Mouse (Mus musculus) cerebellum, adult 9-11 months (tissue): Measurements from ENCODE around the gene Zfp568.
"Not testable (repeated sequence)": the region's sequence is repeated elsewhere in the genome, so short reads cannot be mapped to it uniquely, and the experiment has no call there.

ENCODE experiments used
- DNase-seq: peaks from one replicate; pipeline ENCODE4 v3.0.0; 2022

Gene Zfp568

DNA sequence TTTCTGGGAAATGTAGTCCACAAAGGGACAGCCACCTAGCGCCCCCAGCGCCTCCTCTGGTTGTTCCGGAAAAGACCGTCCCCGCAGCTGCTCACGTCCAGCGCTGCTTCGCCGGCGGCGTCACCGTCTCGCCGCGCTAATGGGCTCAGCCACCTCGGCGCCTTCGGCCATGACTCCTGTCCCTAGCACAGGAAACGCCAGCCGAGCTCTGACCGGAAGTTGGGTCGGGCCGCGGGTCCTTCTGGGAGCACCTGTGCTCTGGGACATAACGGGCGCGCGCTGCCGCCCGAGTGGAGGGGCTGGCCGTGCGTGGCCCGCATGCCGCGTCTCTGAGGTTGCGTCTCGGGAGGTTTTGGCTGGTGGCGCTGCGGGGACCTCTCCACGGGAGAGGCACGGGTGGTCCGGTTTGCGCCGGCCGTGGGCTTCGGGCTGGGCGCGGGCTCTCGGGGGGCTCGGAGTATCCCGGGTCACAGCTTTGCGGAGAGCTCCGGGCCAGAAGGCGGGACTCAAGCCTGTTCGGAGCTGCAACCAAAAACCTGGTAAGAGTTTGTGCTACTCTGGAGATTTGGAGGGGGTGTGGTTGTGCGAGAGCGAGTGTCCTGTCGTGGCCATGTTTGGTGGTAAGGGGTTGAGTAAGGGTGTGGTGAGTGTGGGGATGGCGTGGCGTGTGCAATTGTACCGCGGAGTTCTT lies at the start of gene Zfp568:
Gene Zfp568, plus strand, starts transcription at position 266 of the 691 bp plus-strand sequence.
- DNase-seq: peak; percentile 94

DNA sequence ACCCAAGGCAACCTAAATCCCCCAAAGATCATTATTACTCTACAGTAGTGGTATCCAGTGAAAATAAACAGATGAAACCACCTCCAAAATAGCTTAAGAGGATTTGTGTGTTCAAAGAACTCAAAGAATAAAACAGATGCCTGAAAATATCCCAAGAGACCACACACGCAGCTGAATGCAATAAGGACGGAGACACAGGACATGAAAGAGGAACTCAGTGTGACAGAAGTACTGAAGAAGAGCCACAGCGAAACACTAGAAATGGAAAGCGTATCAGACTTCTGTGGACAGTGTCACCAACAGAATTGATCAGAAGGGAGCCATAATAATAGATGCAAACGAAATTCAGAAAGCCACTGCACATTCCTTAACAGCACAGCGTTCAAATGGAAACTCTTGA lies 44.9 kb upstream of the Zfp568 start:
- DNase-seq: no peak

DNA sequence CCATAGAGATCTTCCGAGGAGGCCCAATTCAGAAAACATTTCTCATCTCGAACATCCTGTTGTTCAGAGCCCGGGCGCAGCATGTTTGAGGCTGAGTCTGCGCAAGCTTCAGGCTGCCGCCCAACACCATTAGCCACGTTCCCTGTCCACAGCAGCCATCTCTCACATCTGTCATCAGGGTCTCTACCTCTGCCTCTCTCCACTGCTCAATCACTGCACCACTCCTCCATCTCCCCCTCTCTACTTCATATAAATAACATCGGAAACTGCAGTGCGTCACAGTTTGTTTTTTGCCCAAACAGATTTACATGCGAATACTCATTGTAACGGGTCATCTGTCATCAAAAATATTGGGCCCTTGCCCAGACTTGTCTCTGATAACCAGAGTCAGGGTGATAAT lies 42.7 kb upstream of the Zfp568 start:
- DNase-seq: no peak

DNA sequence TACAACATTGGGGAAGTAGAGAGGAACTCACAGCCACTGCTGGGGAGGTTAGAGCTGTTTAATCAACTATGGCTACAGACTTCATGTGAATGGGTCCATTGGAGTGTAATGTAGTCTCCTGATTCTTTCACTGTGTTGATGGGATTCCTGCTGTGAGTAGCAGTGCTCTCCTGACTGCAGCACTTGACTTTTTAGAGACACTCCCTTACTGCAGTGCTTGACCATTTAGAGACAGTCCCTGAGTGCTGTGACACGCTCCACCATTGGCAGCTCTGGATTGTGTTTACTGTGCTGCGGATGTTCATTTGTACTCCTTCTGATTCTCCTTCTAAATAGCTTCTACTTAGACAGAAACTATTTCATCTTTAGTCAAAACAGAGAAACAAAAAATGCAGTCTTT lies 41.0 kb upstream of the Zfp568 start:
- no peak for DNase-seq

DNA sequence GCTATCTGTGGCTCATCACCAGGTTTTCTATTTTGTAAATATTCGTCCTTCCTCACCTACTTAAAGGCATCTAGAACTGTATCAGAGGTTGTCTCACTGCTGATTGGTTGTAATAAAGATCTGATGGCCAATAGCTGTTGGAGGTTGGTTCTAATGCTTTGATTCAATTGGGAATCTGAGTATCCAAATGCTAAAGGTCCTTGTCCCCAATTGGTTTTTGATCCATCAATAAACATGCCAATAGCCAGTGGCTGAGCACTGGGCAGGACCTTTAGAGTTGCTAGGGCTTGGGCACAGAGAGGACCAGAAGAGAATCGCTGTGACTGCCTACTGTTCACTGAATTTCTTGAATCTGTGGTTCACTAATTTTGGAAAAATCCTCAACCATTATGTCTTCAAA lies 40.0 kb upstream of the Zfp568 start:
- no peak for DNase-seq

DNA sequence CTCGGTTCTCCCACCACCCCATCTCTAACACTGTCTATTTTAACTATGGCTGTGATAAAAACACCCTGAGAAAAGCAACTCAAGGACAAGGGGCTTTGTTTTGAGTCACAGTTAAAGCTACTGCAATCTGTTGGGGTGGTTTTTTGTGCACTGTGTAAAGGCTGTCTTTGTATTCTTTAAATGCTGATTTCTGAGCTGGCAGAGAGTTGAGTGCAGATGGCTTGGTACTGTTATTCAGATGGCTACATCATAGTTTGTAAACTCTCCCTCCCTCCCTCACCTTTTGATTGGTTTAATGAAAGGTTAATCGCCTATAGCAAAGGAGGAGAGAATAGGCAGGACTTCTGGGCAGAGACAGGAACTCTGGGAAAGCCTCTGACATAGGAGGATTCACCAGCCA lies 39.6 kb upstream of the Zfp568 start:
- no peak for DNase-seq

DNA sequence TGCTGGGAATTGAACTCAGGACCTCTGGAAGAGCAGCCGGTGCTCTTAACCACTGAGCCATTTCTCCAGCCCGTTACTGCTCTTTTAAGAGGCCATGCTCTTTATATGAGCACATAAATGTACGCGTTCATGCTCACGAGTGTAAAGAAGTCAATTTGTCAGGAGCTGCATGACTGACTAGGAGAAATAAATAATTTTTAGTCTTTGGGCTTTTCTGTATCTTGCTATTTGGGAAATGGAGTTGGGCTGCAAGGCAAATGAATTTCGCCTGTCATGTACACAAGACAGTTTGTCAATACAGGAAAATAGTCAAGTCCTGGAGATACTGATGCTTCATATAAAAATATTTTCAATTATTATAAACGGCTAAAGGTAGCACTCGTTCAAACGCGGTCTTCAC lies 30.7 kb upstream of the Zfp568 start:
- no peak for DNase-seq

DNA sequence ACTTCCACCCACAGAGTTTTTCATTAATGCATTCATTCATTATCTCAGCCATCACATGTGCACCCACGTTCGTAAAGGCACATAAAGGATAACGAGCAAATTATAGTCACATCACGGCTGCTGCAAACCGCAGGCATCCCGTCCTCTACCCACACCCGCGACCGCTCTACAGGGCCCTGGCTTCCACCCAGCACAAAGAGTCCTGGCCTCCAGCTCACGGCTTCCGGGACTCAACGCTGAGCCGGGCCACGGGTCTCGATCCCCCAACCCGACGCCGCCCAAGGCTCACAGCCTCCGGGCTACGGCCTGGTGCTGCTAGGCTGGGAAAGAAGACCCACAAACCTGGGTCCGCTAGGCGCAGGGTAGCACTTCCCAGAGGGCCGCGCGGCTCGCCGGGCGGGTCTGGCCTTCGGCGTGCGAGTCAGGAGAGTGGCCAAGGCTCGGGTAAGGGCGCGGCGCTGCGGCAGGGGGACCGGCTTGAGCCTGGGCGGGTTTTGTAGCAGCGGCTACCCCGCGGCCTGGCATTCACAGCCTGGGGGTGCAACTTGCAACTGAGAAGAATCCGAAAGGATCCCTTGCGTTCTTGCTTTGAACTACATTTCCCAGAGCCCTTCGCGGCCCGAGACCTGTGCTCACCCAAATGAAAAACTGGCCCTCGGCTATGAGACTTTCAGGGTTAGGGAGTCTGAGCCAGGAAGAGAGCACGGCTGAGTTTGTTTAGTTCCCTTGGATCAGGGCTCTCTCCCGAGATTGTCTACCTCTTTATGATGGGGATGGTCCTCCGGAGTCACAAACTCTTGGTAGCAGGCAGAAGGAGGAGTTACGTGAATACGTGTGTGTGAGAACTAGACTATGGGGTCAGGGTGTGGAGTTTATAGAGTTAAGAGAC lies 30.0 kb upstream of the Zfp568 start, which contains the start of gene Zfp74:
Gene Zfp74, minus strand, starts transcription at position 577 of the 889 bp plus-strand sequence.
- peak; percentile 81 for DNase-seq

DNA sequence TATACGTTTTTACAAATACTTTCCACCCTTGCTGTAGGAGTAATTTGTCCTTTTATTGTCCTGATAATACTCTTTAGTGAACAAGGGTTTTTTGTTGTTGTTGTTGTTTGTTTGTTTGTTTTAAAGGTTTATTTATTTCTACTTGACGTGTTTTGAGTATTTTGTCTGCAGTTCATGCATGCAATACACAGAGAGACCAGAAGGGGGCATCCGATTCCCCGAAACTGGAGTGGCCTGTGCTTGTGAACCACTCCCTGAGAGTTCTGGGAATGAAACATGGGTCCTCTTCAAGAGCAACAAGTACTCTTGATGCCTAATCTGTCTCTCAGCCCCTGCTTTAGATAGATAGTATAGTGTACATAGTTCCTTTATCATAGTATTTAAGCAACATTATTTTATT lies 29.0 kb upstream of the Zfp568 start:
- peak; percentile 25 for DNase-seq

DNA sequence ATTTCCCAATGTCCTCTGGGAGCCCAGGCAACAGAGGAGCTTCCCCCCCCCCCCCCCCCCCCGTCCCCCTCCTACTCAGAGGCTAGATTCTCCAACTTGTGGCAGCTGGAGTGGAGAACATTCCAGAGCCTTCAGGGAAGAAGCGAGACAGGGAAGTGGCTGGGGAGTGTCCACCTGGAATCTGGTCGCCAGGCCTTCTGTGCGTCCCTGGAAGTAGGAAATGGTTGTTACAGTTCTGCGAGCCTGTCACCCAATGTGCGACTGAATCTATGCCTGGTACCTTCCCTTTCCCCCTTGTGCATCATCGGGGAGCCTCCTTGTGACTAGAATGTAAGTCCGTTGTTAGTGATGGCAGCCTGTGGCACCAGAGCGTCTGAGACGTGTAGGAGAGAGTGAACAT lies 27.5 kb upstream of the Zfp568 start:
- DNase-seq: no peak

DNA sequence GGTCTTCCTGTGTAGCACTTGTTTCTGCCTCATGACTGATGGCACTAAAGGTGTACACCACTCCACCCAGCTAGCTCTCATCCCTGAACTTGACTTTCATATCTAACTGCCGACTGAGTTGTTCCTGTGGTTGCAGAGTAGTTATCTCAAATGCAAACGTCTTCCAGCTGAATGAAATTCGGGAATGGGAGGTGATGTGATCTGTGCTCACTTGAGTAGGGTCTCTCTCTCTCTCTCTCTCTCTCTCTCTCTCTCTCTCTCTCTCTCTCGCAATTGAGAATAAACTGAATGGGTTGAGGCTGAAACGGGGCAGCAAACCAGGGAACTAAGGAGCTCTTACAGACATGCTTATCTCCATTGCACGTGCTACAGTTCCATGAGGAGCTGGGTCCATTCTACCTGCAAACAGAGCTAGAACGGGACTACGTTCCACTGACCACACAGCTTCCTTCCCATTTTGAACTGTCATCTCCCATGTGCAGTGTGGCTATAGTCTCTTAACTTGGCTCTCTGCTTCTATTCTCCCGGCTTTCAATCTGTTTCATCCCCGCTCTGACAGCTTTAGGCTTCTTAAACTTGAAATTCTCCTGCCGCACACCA lies 25.5 kb upstream of the Zfp568 start:
- no peak for DNase-seq

DNA sequence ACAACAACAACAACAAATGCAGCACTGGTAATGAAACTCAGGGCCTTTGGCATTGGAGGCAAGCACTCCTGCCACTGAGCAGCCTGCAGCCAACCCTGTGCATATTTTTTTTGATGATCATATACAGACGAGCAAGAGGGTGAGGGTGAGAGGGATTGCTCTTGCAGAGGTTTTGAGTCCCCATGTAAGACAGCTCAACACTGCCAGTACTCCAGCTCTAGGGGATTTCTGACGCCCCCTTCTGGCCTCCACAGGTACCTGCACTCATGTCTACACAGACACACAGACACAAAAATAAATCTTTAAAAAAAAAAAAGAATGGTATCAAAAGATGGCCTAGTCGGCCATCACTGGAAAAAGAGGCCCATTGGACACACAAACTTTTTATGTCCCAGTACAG lies 24.8 kb upstream of the Zfp568 start:
- no peak for DNase-seq

DNA sequence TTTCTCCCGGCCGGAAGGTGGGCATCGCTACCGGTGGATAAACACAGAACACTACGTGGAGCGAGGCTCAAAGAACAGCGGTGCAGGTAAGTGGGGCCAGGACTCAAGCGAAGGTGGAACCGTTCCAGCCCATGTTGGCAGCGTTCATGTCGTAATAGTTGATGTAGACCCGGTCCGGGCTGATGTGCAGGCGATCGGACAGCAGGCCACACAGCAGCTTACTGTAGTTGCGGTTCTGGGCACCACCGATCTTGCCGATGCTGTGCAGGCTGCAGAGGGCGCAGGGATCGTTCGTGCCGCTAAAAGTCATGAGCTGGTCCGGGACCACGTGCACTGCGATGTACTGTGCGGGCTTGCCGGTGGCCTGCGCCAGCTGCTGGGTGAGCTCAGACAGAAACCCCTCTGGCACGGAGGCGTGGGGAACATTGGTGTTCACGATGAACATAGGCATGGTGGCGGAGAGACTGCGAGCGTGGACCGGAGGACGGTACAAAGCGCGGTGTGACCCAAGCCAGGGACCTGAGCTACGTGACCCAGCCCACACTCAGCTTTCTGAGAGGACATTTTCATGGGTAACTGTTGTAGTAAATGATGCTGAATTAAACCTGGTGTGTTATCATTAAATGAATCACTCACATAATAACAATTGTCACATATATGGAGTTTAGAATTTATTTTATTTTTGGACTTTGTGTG lies 18.5 kb upstream of the Zfp568 start:
- DNase-seq: not testable (repeated sequence)

DNA sequence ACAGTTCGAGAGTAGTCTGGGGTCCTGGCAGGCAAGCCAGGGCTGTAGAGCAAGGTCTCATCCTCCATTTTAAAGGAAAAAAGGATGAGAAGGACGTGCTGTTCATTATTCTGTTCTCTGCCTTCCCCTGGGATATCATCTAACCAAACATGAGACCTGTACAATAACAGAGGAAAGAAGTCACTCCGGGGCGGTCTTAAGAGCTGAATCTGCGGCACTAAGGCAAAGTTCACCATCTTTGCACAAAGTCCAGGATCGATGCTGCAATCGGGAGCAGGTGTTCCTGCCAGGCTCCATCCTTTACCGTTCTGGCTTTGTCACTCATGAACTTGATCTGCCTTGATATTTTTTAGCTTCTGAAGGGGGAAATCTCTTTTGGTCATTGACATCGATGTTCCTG lies 13.1 kb upstream of the Zfp568 start:
- DNase-seq: no peak

DNA sequence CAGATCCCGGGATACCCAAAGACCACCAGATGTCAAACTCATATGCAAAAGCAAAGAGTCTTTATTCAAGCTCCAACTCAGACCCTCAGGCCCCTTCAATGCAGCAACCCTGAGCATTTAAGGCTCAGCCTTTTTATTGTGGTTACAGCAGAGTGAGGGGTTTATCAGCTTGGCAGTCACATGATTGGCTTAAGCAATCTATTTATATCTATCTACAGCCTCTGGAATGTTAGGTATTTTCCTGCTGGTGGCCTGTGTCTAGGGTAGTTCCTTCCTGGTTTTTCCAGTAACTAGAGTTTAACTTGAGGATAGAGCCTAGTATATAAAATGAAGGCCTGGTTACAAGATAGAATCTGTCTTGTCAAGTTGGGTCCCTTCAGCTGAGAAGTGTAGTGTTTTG lies 3.0 kb upstream of the Zfp568 start:
- DNase-seq: no peak

DNA sequence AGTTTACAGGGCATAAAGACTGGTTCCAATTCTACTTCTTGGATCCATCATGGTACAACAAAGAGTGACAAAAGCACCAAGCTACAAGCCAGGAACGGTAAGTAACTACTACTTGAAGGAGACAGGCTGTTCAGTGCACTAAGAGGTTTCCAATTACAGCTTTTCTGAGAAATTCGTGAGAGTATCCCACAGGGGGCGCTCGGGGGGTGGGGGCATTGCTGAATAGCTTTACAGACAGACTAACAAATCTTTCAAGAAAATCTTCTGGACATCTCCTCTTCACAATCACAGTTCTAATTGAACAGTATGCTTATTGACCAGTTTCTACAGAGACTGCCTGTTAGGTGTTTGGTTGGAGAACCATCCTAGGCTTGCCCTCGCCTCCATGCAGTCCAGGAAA lies 2.3 kb upstream of the Zfp568 start:
- no peak for DNase-seq

DNA sequence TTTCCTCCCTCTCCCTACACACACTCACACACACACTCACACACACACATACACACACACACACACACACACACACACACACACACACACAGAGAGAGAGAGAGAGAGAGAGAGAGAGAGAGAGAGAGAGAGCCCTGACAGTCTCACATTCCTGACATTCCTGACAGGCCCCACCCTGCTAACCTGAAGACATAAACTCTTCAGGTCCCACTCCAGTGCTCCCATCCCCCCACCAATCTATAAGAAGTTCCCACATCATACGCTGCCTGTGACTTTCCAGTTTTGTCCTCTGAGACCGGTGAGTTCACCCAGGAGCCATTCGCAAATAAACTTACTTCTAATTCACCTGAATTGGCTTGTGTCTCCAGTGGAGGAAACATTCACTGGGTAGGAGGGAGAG lies 1.9 kb upstream of the Zfp568 start:
- no peak for DNase-seq

DNA sequence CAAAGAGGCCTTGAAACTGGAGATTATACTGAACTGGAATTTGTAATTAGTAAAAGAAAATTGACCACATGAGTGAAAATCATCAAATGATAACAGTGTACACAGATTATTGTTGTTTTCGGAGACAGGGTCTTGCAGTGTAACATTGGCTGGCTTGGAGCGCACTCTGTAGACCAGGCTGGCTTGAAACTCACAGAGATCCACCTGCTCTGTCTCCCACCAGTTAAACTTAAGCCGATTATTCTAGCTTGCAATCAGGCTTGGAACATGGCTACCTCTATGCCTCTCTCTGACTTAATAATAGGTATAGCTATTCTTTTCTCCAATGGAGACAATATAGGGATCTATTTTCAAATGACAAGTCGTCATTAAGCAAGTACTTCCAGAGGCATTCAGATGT lies 1.4 kb upstream of the Zfp568 start:
- DNase-seq: no peak

DNA sequence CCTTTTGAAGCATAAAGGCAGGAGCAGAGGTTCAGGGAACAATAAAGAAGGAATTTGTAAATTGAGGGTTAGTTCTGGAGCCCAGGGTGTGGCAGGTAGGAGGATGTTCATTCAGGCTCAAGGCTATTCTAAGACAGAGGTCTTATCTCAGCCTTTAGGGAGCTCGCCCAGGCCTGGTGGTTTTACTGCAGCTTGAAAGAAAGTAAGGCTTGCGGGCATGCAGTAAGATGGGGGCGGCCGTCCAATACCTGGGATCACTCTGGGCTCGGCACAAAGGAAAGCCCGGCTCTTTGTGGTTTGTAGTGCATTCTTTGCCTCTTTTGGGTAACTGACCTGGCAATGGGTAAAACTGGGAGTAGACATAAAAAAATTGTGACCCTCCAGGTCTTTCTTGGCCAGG lies 824 bp upstream of the Zfp568 start:
- DNase-seq: peak; percentile 40

DNA sequence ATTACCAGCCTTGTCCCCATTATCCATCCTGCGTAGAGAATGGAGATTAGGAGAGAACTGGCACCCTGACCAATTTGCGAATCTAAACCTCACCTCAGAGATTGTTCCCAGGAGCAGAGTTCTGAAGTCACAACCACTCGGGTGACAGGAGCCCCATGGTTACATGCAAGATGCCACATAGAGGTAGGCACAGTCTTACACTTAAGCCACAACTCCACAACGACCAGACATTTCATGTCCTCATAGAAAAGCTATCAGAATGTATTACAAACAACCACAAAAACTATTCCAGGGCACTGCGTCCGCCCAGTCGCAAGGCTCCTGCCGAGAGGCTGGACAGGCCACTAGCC lies 440 bp upstream of the Zfp568 start:
- DNase-seq: no peak

DNA sequence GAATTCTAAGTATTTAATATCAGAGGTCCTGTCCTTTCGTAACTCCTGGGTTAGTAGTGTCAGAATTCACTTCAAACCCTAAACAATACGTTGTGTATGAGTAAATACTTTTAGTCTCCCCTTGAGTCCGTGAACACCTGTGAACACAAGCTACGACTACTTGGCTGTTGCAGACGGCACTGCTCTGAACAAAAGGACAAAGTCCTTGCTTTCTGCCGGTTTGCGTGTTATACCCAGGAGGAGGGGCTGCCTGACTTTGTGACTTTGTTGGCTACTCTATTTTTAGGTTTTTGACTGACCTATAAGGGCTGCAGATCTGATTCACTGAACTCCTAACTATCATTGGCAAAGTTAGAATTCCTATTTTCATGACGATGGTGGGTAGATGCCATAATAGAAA lies 2.3 kb downstream of the Zfp568 start:
- no peak for DNase-seq

DNA sequence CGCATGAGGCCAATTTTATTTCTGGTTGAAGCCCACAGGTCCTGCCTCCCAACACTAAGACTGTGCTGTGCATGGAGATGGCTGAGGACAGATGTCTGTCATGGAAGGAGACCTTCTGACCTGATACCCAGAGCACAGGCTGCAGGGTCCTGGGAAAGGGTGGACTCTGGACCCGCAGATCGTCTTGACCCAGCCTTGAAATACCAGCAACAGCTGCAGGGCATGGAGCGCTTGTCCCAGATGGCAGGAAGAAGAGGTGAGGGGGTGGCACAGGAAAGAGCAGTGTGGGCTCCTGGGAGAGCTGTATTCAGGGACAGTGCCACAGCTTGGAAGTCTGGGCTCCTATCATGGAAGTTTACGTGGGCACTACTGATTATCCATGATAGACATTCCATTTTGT lies 3.8 kb downstream of the Zfp568 start:
- DNase-seq: no peak

DNA sequence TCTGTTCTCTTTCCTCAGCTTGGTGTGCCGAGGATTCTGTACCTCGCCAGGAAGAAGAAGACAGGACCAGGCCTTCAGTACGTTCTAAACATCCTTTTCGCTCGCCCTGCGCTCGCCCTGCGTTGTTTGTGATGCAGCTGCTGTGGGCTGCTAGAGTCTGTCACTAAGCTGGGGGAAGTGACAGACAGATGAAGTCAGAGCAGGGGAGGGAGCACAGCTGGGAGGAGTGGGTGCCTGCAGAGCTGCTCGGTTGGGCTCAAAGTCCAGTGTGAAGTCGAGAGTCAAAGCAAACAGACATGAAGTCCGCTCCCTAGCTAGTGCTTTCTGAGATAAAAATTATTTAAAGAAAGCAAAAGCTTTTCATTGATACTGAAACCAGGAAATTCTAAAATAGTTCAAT lies 5.3 kb downstream of the Zfp568 start:
- DNase-seq: no peak

DNA sequence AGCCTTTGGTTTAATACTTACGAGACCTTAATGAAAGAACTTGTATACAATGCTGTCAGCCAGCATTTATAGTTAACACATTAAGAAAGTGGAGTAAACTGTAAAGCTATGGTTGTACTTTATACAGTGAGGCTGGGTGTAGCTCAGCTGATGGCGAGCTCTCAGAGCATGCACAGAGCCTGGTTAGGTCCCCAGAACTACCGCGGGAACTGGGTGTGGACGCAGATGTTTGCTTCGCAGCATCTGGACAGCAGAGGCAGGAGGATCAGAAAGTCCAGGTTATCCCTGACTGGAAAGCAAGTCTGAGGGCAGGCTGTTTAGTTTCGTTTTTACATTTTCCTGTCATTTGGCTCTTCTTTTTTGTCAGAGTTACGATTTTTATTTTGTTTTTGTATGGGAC lies 8.9 kb downstream of the Zfp568 start:
- DNase-seq: no peak
